Mouse (Mus musculus) limb, embryonic 11.5 days (tissue): Measurements from ENCODE around the gene Fgfr2. TPM values are rescaled to one million over a fixed set of nuclear protein-coding genes. Genes with fewer than 3 reads are reported as not detected.

Source experiments
- ATAC-seq: fragments of 200-750 bp; cut with Nextera tagmentation; 2 replicates; pipeline ENCODE4 v1.8.0; 2017; ENCODE audit warnings: low read depth; ENCODE audit not compliant: insufficient number of reproducible peaks, low FRiP score, low TSS enrichment
- DNase-seq: peaks from one replicate; pipeline ENCODE4 v3.0.0-alpha.2; 2015; ENCODE audit warnings: low spot score
- H3K27ac ChIP-seq: fragments of 300-500 bp; sonication (generic); replicated peaks from 2 replicates; pipeline ENCODE4 v1.5.1; 2014; ENCODE audit warnings: low read depth, mild to moderate bottlenecking, low read length
- H3K27me3 ChIP-seq: fragments of 300-500 bp; sonication (generic); 2 replicates; pipeline ENCODE4 v1.6.1; 2014; ENCODE audit warnings: mild to moderate bottlenecking, low read length, mixed read lengths; ENCODE audit not compliant: control insufficient read depth, insufficient read depth
- H3K36me3 ChIP-seq: fragments of 300-500 bp; sonication (generic); 2 replicates; pipeline ENCODE4 v1.6.1; 2014; ENCODE audit warnings: mild to moderate bottlenecking, low read length, moderate library complexity, mixed read lengths; ENCODE audit not compliant: control insufficient read depth, insufficient read depth
- H3K4me1 ChIP-seq: fragments of 300-500 bp; sonication (generic); 2 replicates; pipeline ENCODE4 v1.6.1; 2014; ENCODE audit warnings: low read length, mixed read lengths; ENCODE audit not compliant: control insufficient read depth, insufficient read depth
- H3K4me2 ChIP-seq: fragments of 300-500 bp; sonication (generic); 2 replicates; pipeline ENCODE4 v1.6.1; 2014; ENCODE audit warnings: low read depth, mild to moderate bottlenecking, moderate library complexity; ENCODE audit not compliant: severe bottlenecking
- H3K4me3 ChIP-seq: fragments of 300-500 bp; sonication (generic); 2 replicates; pipeline ENCODE4 v1.5.1; 2014; ENCODE audit warnings: low read depth, low read length
- H3K9ac ChIP-seq: fragments of 300-500 bp; sonication (generic); 2 replicates; pipeline ENCODE4 v1.6.1; 2014; ENCODE audit warnings: mild to moderate bottlenecking, low read length
- H3K9me3 ChIP-seq: fragments of 300-500 bp; sonication (generic); 2 replicates; pipeline ENCODE4 v1.6.1; 2016; ENCODE audit warnings: low read length; ENCODE audit not compliant: control insufficient read depth
- WGBS: fragments of 180-500 bp; shearing (Covaris S2); extraction: QIAGEN DNeasy Blood & Tissue Kit; methylation state at CpG from one replicate; pipeline ENCODE4 v1.1.7; 2014; 5-methylcytosine and 5-hydroxymethylcytosine counted together
- polyA plus RNA-seq: library from polyadenylated mRNA; unstranded; fragments of >200 nt; fragmentation: Nextera tagmentation; extraction: Ambion mirVana; gene quantifications from 2 replicates; pipeline ENCODE4 v1.2.1, GENCODE M21; 2014

Fgfr2 gene
- polyA plus RNA-seq, 1 experiment from 2014 or later = 60.1 TPM

- WGBS = 71% methylated on average over 4 of the region's 4 CpGs
- no peak overlapping the region for H3K27ac ChIP-seq
- no peaks in the 10 kb centered on the region for H3K27me3 ChIP-seq
- 0 out of 2 replicates have a peak, but pooled peaks cover 2% of the 10 kb centered on the region for H3K4me1 ChIP-seq
- H3K4me2 ChIP-seq = no peak overlapping the region
- DNase-seq (no peak), ATAC-seq (no peak)
- H3K9ac ChIP-seq = no peak overlapping the region
- H3K9me3 ChIP-seq = no peaks in the 10 kb centered on the region
- H3K4me3 ChIP-seq = no peak overlapping the region
- H3K36me3 ChIP-seq = no peaks in the 10 kb centered on the region
Observed at GRCm38 (mm10) chr7:132360336-132360735, 762.8 kb downstream of the Fgfr2 start.

GRCm38 (mm10) chr7:132358709-132359108 lies 764.4 kb downstream of the Fgfr2 start:
- H3K27ac ChIP-seq = no peak overlapping the region
- 0 out of 2 replicates have a peak, but pooled peaks cover 2% of the 10 kb centered on the region for H3K4me1 ChIP-seq
- H3K27me3 ChIP-seq = no peaks in the 10 kb centered on the region
- no peaks in the 10 kb centered on the region for H3K36me3 ChIP-seq
- no peak overlapping the region for H3K4me2 ChIP-seq
- no peak for ATAC-seq
- no peak overlapping the region for H3K4me3 ChIP-seq
- no peak for DNase-seq
- no peaks in the 10 kb centered on the region for H3K9me3 ChIP-seq
- no peak overlapping the region for H3K9ac ChIP-seq
- WGBS = 44% methylated on average over 4 of the region's 4 CpGs

GRCm38 (mm10) chr7:132358250-132358649 lies 764.9 kb downstream of the Fgfr2 start:
- no peak overlapping the region for H3K9ac ChIP-seq
- H3K9me3 ChIP-seq = no peaks in the 10 kb centered on the region
- WGBS = 55% methylated on average over 3 of the region's 3 CpGs
- H3K4me1 ChIP-seq = 0 out of 2 replicates have a peak, but pooled peaks cover 2% of the 10 kb centered on the region
- ATAC-seq = no peak
- DNase-seq = no peak
- H3K4me3 ChIP-seq = no peak overlapping the region
- H3K27me3 ChIP-seq = no peaks in the 10 kb centered on the region
- H3K36me3 ChIP-seq = no peaks in the 10 kb centered on the region
- no peak overlapping the region for H3K4me2 ChIP-seq
- H3K27ac ChIP-seq = no peak overlapping the region

- Histone ChIP-seq H3K27me3 (no peaks in the 10 kb centered on the region), H3K36me3 (no peaks in the 10 kb centered on the region), H3K4me3 (no peak overlapping the region), H3K27ac (no peak overlapping the region), H3K4me1 (0 out of 2 replicates have a peak, but pooled peaks cover 2% of the 10 kb centered on the region), H3K9me3 (no peaks in the 10 kb centered on the region), H3K4me2 (no peak overlapping the region), H3K9ac (no peak overlapping the region)
- DNase-seq (no peak), ATAC-seq (no peak)
- WGBS = 91% methylated on average over 3 of the region's 3 CpGs
Observed at GRCm38 (mm10) chr7:132357841-132358237, 765.3 kb downstream of the Fgfr2 start.

- H3K9me3 ChIP-seq = no peaks in the 10 kb centered on the region
- no peak for DNase-seq
- no peak for ATAC-seq
- no peak overlapping the region for H3K4me3 ChIP-seq
- H3K9ac ChIP-seq = no peak overlapping the region
- no peak overlapping the region for H3K27ac ChIP-seq
- 0 out of 2 replicates have a peak, but pooled peaks cover 2% of the 10 kb centered on the region for H3K4me1 ChIP-seq
- no peaks in the 10 kb centered on the region for H3K27me3 ChIP-seq
- no peak overlapping the region for H3K4me2 ChIP-seq
- no peaks in the 10 kb centered on the region for H3K36me3 ChIP-seq
- 71% methylated on average over 10 of the region's 10 CpGs for WGBS
Observed at GRCm38 (mm10) chr7:132356881-132357840, 766.0 kb downstream of the Fgfr2 start.

- H3K4me3 ChIP-seq = no peak overlapping the region
- H3K4me1 ChIP-seq = 0 out of 2 replicates have a peak, but pooled peaks cover 2% of the 10 kb centered on the region
- no peak overlapping the region for H3K4me2 ChIP-seq
- no peak for DNase-seq
- no peaks in the 10 kb centered on the region for H3K36me3 ChIP-seq
- H3K9ac ChIP-seq = no peak overlapping the region
- ATAC-seq = no peak
- no peaks in the 10 kb centered on the region for H3K9me3 ChIP-seq
- WGBS = 31% methylated on average over 8 of the region's 8 CpGs
- no peaks in the 10 kb centered on the region for H3K27me3 ChIP-seq
- no peak overlapping the region for H3K27ac ChIP-seq
Observed at GRCm38 (mm10) chr7:132356185-132356584, 767.0 kb downstream of the Fgfr2 start.

GRCm38 (mm10) chr7:132355767-132356166 lies 767.4 kb downstream of the Fgfr2 start:
- H3K4me1 ChIP-seq = 0 out of 2 replicates have a peak, but pooled peaks cover 2% of the 10 kb centered on the region
- no peak overlapping the region for H3K9ac ChIP-seq
- DNase-seq = no peak
- ATAC-seq = no peak
- H3K27me3 ChIP-seq = no peaks in the 10 kb centered on the region
- WGBS = 81% methylated on average over 6 of the region's 6 CpGs
- H3K36me3 ChIP-seq = no peaks in the 10 kb centered on the region
- H3K9me3 ChIP-seq = no peaks in the 10 kb centered on the region
- H3K4me2 ChIP-seq = no peak overlapping the region
- H3K4me3 ChIP-seq = no peak overlapping the region
- H3K27ac ChIP-seq = no peak overlapping the region

GRCm38 (mm10) chr7:132349075-132349572 lies 774.0 kb downstream of the Fgfr2 start:
- 61% methylated on average over 6 of the region's 6 CpGs for WGBS
- ATAC-seq = no peak

More at GRCm38 (mm10) chr7:132349075-132349572, 774.0 kb downstream of the Fgfr2 start:
- Histone ChIP-seq H3K9ac (no peak overlapping the region), H3K27ac (no peak overlapping the region), H3K27me3 (no peaks in the 10 kb centered on the region), H3K36me3 (no peaks in the 10 kb centered on the region), H3K4me3 (no peak overlapping the region), H3K4me2 (no peak overlapping the region), H3K9me3 (no peaks in the 10 kb centered on the region), H3K4me1 (no peaks in the 10 kb centered on the region)
- DNase-seq = no peak
